Mouse (Mus musculus): ENCODE measurements around the gene Rbfox3. TPM values are rescaled to one million over a fixed set of nuclear protein-coding genes. Genes with fewer than 3 reads are reported as not detected.

The Rbfox3 gene
- polyA plus RNA-seq, 1 experiment from 2014 or later, result 1.6 TPM

- ATAC-seq (ENCODE audit: insufficient read depth, low FRiP score, low read depth), result no peak
- Histone ChIP-seq H3K9ac (no peak overlapping the region), H3K9me3 (no peaks in the 10 kb centered on the region), H3K27ac (no peak overlapping the region), H3K4me3 (replicated peaks) (no peak overlapping the region), H3K4me1 (no peaks in the 10 kb centered on the region), H3K36me3 (no peaks in the 10 kb centered on the region), H3K4me2 (no peak overlapping the region), H3K27me3 (replicated peaks) (no peaks in the 10 kb centered on the region)
- 88% methylated on average over 1 of the region's 1 CpGs for WGBS
Observed at GRCm38 (mm10) chr11:118629718-118630117, 281.7 kb downstream of the Rbfox3 start.

- Histone ChIP-seq H3K27ac (no peak overlapping the region), H3K4me3 (replicated peaks) (no peak overlapping the region), H3K9me3 (no peaks in the 10 kb centered on the region), H3K4me2 (no peak overlapping the region), H3K36me3 (no peaks in the 10 kb centered on the region), H3K9ac (no peak overlapping the region), H3K27me3 (replicated peaks) (no peaks in the 10 kb centered on the region), H3K4me1 (no peaks in the 10 kb centered on the region)
- ATAC-seq (ENCODE audit: insufficient read depth, low FRiP score, low read depth), result no peak
- WGBS, result 55% methylated on average over 5 of the region's 5 CpGs
Observed at GRCm38 (mm10) chr11:118627541-118627940, 283.9 kb downstream of the Rbfox3 start.

GRCm38 (mm10) chr11:118620869-118621268 is 290.5 kb downstream of the Rbfox3 start:
- no peak overlapping the region for H3K4me3 ChIP-seq (replicated peaks)
- no peak overlapping the region for H3K9ac ChIP-seq
- no peak for ATAC-seq (ENCODE audit: insufficient read depth, low FRiP score, low read depth)
- 78% methylated on average over 4 of the region's 4 CpGs for WGBS
- H3K9me3 ChIP-seq, result no peaks in the 10 kb centered on the region
- H3K4me1 ChIP-seq, result no peaks in the 10 kb centered on the region
- H3K36me3 ChIP-seq, result no peaks in the 10 kb centered on the region
- no peaks in the 10 kb centered on the region for H3K27me3 ChIP-seq (replicated peaks)
- no peak overlapping the region for H3K27ac ChIP-seq
- H3K4me2 ChIP-seq, result no peak overlapping the region

DNA sequence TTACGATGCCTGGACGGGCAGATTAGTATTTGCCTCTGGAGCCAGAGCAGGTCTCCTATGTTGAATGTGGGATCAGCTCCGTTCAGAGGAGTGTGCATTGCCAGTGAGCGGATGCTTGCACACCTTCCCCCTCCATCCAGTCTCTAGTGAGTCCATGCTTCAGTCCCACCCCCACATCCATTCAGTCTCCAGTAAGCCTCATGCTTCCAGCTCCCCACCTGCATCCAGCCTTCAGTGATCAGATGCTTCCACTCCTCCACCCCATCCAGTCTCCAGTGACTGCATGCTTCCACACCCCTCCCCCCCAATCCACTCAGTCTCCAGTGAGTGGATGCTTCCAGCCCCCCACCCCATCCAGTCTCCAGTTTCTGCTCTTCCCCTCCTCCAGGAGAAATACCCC is 297.3 kb downstream of the Rbfox3 start:
- H3K36me3 ChIP-seq, result no peaks in the 10 kb centered on the region
- ATAC-seq (ENCODE audit: insufficient read depth, low FRiP score, low read depth), result no peak
- 81% methylated on average over 4 of the region's 4 CpGs for WGBS

DNA sequence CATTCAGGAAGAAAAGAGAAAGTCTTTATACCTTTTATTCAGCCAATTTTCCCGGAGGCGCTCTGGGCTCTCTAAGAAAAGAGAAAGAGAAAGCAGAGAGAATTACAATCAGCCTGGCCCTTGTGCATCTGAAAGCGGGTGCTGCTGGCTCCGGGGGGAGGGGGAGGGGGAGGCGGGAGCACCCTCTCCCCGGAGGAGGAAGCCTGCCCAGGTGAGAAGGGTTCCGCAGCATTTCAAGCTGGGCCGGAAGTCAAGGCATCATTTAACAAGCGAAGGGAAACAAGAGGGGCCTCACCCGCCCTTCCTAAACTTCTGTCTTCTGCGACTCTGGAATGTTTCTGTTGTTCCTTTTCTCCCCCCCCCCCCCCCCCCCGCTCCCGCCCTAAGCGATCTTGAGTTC is 301.3 kb downstream of the Rbfox3 start:
- ATAC-seq (ENCODE audit: insufficient read depth, low FRiP score, low read depth), result no peak
- 2% methylated on average over 13 of the region's 14 CpGs for WGBS
- H3K27me3 ChIP-seq (replicated peaks), result peaks cover 19% of the 10 kb centered on the region; the same call in 1 of the 2 replicates
- H3K27ac ChIP-seq, result no peak overlapping the region
- no peak overlapping the region for H3K4me3 ChIP-seq (replicated peaks)
- no peaks in the 10 kb centered on the region for H3K36me3 ChIP-seq
- no peaks in the 10 kb centered on the region for H3K9me3 ChIP-seq
- no peak overlapping the region for H3K9ac ChIP-seq
- H3K4me2 ChIP-seq, result peak overlapping the region; percentile 21; the same call in 1 of the 2 replicates
- no peaks in the 10 kb centered on the region for H3K4me1 ChIP-seq

More for the DNA sequence above, 297.3 kb downstream of the Rbfox3 start:
- Histone ChIP-seq H3K9me3 (no peaks in the 10 kb centered on the region), H3K4me1 (no peaks in the 10 kb centered on the region), H3K4me2 (no peak overlapping the region), H3K9ac (no peak overlapping the region), H3K4me3 (replicated peaks) (no peak overlapping the region), H3K27me3 (replicated peaks) (peaks cover 12% of the 10 kb centered on the region; the same call in 1 of the 2 replicates), H3K27ac (no peak overlapping the region)

DNA sequence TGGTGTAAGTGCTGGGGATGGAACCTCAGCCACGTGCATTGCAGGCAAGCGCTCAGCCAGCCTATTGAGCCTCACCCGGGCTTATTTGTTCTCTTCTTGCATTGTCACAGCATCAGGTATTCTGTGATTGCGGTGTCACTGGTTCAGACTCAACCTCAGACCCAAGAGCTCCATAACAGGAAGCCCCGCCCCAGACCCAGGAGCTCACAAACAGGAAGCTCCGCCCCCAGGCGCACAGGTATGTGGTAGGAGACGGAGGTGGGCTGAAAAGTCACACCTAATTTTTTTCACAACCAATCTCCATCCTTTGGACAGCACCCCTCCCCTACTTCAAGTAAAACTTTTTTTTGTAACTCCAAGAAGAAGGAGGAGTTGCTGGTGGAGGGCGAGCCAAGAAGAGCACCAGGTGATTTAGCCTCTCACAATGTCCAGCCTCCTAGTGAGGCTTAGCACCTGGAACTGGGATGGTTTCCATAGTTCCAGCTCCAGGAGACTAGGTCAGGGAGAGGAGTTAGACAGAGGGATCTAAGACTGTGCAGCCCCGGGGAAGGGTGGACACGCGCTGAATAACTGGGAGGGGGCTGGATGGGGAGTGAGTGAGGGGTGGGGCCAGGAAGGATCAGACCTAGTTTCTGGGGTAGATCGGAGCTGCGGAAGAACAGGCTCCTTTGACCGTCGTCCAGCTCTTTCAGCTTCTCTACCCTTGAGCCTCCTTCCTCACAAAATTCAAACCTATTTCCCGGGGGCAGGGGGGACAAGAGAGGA is 302.0 kb downstream of the Rbfox3 start:
- no peak for ATAC-seq (ENCODE audit: insufficient read depth, low FRiP score, low read depth)
- peak overlapping the region; percentile 21 for H3K4me2 ChIP-seq
- H3K36me3 ChIP-seq, result no peaks in the 10 kb centered on the region
- no peaks in the 10 kb centered on the region for H3K9me3 ChIP-seq
- H3K4me1 ChIP-seq, result no peaks in the 10 kb centered on the region
- H3K27me3 ChIP-seq (replicated peaks), result peaks cover 19% of the 10 kb centered on the region; the same call in 1 of the 2 replicates
- 8% methylated on average over 17 of the region's 17 CpGs for WGBS
- no peak overlapping the region for H3K9ac ChIP-seq
- no peak overlapping the region for H3K27ac ChIP-seq
- H3K4me3 ChIP-seq (replicated peaks), result no peak overlapping the region

DNA sequence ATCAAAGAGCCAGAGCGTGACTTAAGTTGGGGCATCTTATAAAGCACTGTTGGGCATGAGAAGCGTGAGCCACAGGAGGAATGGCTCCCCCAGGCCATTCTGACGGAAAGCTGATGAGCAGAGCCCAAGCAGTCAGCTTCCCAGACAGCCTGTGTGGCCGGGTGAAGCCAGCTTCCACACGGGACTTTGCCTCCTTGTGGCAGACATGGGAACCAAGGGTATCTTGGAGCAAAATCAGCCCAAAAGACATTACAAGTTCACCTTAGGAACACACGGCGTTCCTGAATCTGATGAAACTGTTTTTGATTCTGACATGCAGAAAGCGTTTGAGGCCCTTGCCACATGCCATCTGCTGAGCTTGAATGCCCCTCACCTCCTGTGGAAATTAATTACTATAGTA is 303.5 kb downstream of the Rbfox3 start:
- no peak overlapping the region for H3K4me3 ChIP-seq (replicated peaks)
- no peaks in the 10 kb centered on the region for H3K36me3 ChIP-seq
- WGBS, result 51% methylated on average over 8 of the region's 8 CpGs
- no peaks in the 10 kb centered on the region for H3K4me1 ChIP-seq
- H3K9me3 ChIP-seq, result no peaks in the 10 kb centered on the region
- H3K27ac ChIP-seq, result no peak overlapping the region
- no peak for ATAC-seq (ENCODE audit: insufficient read depth, low FRiP score, low read depth)
- H3K4me2 ChIP-seq, result no peak overlapping the region
- H3K9ac ChIP-seq, result no peak overlapping the region
- H3K27me3 ChIP-seq (replicated peaks), result peaks cover 19% of the 10 kb centered on the region; the same call in 1 of the 2 replicates

DNA sequence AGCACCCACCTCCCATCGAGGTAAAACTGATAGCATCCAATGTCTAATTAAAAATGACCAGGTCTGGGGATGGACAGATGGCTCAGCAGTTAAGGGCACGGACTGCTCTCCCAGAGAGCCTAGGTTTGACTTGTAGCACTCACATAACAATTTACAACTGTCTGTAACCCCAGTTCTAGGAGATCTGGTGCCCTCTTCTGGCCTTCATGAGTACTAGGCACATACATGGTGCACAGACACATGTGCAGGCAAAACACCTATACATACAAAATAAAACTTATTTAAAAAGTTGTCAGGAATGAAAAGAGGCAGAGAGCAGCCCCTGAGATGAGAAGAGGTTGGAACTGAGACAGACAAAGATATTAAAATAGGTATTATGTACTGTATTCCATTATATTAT is 305.8 kb downstream of the Rbfox3 start:
- Histone ChIP-seq H3K4me2 (no peak overlapping the region), H3K36me3 (no peaks in the 10 kb centered on the region), H3K27ac (no peak overlapping the region), H3K9ac (no peak overlapping the region), H3K27me3 (replicated peaks) (peaks cover 18% of the 10 kb centered on the region; the same call in 1 of the 2 replicates), H3K9me3 (no peaks in the 10 kb centered on the region), H3K4me3 (replicated peaks) (no peak overlapping the region), H3K4me1 (no peaks in the 10 kb centered on the region)
- no peak for ATAC-seq (ENCODE audit: insufficient read depth, low FRiP score, low read depth)
- WGBS, result 76% methylated on average over 2 of the region's 2 CpGs

- WGBS, result 66% methylated on average over 6 of the region's 6 CpGs
- H3K27me3 ChIP-seq (replicated peaks), result peaks cover 12% of the 10 kb centered on the region; the same call in 1 of the 2 replicates
- H3K4me1 ChIP-seq, result no peaks in the 10 kb centered on the region
- H3K36me3 ChIP-seq, result no peaks in the 10 kb centered on the region
- H3K4me3 ChIP-seq (replicated peaks), result no peak overlapping the region
- no peaks in the 10 kb centered on the region for H3K9me3 ChIP-seq
- H3K27ac ChIP-seq, result no peak overlapping the region
- H3K9ac ChIP-seq, result no peak overlapping the region
- ATAC-seq (ENCODE audit: insufficient read depth, low FRiP score, low read depth), result no peak
- H3K4me2 ChIP-seq, result no peak overlapping the region
Observed at GRCm38 (mm10) chr11:118604206-118604605, 307.2 kb downstream of the Rbfox3 start.

DNA sequence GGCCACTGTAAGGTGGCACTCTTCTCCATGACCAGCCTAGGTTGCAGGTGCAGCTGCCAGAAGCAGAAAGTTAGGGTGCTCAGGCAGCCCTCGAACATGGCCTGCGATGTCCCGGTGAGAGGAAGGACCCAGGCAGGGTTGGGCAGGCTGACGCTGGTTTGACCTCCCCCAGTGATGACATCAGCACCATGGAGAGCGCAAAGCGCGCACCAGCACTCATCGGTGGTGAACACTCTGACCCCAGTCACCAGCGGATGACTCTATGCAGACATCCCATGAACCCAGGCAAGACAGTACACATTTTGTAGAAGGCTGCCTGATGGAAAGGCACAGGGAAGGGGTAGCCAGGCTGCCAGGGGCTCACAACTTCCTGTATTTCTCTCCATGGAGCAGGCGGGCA is 308.3 kb downstream of the Rbfox3 start:
- H3K27ac ChIP-seq, result no peak overlapping the region
- no peaks in the 10 kb centered on the region for H3K9me3 ChIP-seq
- ATAC-seq (ENCODE audit: insufficient read depth, low FRiP score, low read depth), result no peak
- WGBS, result 3% methylated on average over 10 of the region's 10 CpGs
- H3K27me3 ChIP-seq (replicated peaks), result 0 out of 2 replicates have a peak, but pooled peaks cover 5% of the 10 kb centered on the region
- no peaks in the 10 kb centered on the region for H3K36me3 ChIP-seq
- no peaks in the 10 kb centered on the region for H3K4me1 ChIP-seq
- H3K4me2 ChIP-seq, result no peak overlapping the region
- H3K4me3 ChIP-seq (replicated peaks), result no peak overlapping the region
- no peak overlapping the region for H3K9ac ChIP-seq

DNA sequence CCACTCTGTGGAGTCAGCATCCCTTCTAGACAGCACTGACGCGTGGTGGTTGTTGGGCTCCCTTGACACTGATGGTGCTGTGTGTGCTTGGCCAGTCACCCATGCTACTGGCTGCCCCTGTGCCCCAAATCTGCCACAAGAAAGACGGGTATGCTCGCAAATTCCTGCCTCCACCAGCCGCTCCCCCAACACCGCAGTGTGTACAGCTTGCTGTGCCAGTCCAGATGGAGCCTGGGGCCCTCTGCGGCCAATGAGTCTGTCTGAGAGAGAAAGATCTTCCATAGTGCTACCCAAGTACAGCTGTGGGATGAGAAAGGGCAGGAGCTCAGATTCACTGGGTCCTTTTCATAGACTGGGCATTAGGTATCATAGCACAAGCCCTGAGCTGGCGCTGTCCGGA is 309.9 kb downstream of the Rbfox3 start:
- 60% methylated on average over 9 of the region's 9 CpGs for WGBS

DNA sequence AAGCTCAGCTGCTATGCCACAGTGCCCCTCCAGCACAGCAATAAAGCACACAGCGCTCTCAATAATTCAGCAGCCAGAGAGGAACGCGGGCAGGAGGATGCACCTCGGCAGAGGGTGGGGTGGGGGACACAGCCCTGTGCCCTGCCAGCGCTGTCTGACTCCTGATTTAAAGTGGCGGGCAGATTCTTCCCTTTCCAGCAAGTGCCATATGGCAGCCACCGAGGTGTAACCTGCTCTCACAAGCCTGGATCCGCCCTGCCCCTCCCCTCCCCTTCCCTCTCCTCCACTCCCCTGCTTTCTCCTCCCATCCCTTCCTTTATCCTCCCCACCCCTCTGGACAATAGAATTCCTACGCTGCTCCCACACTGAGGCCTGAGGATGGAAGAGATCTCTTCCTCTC is 311.2 kb downstream of the Rbfox3 start:
- Histone ChIP-seq H3K4me2 (no peak overlapping the region), H3K27ac (no peak overlapping the region), H3K36me3 (no peaks in the 10 kb centered on the region), H3K9ac (no peak overlapping the region), H3K4me3 (replicated peaks) (no peak overlapping the region), H3K4me1 (no peaks in the 10 kb centered on the region), H3K9me3 (no peaks in the 10 kb centered on the region), H3K27me3 (replicated peaks) (0 out of 2 replicates have a peak, but pooled peaks cover 5% of the 10 kb centered on the region)
- ATAC-seq (ENCODE audit: insufficient read depth, low FRiP score, low read depth), result no peak
- WGBS, result 2% methylated on average over 9 of the region's 9 CpGs

More for the DNA sequence above, 309.9 kb downstream of the Rbfox3 start:
- Histone ChIP-seq H3K4me3 (replicated peaks) (no peak overlapping the region), H3K36me3 (no peaks in the 10 kb centered on the region), H3K9ac (no peak overlapping the region), H3K9me3 (no peaks in the 10 kb centered on the region), H3K27me3 (replicated peaks) (0 out of 2 replicates have a peak, but pooled peaks cover 5% of the 10 kb centered on the region), H3K27ac (no peak overlapping the region), H3K4me1 (no peaks in the 10 kb centered on the region), H3K4me2 (no peak overlapping the region)
- no peak for ATAC-seq (ENCODE audit: insufficient read depth, low FRiP score, low read depth)

Data from stomach, embryonic 15.5 days (tissue).